In genomic region chr6:124918890-124919627, GRCm38 (mm10) we compare ENCODE assay signal across 8 mouse cellular contexts. TPM values are rescaled to one million over a fixed set of nuclear protein-coding genes. Genes with fewer than 3 reads are reported as not detected.
DNase-seq lines count a peak whose midpoint lies in the region; ATAC-seq lines count a peak whose summit lies in the region.

No protein-coding gene starts in this region.

- ATAC-seq in heart, embryonic 13.5 days (ENCODE audit: extremely low read depth, insufficient number of reproducible peaks, low FRiP score, low TSS enrichment): no peak
- ATAC-seq in liver, embryonic 13.5 days (ENCODE audit: low read depth): no peak

- H3K4me3 ChIP-seq in heart, embryonic 13.5 days: peak overlapping the region; percentile 94
- no peak overlapping the region for H3K4me3 ChIP-seq in liver, embryonic 13.5 days (replicated peaks)

- peak; percentile 45 for DNase-seq in embryo, embryonic 10 days (ENCODE audit: low spot score)
- DNase-seq in embryo, embryonic 10.5 days (ENCODE audit: low spot score): no peak
- DNase-seq in CD4-positive helper T cell, adult 2 months (ENCODE audit: low read depth, low spot score): peak; percentile 12
- DNase-seq in liver, embryonic 13.5 days: no peak
- DNase-seq in retina, embryonic 14.5 days (ENCODE audit: low spot score): no peak
- no peak for DNase-seq in right cerebral cortex, postnatal 25 days
- DNase-seq in gastrocnemius, adult 18-20 months (ENCODE audit: low spot score): no peak

- peak overlapping the region; percentile 100 for H3K27ac ChIP-seq in heart, embryonic 13.5 days (replicated peaks)
- peak overlapping the region; percentile 54 for H3K27ac ChIP-seq in liver, embryonic 13.5 days

- H3K9me3 ChIP-seq in heart, embryonic 13.5 days: no peaks in the 10 kb centered on the region
- no peaks in the 10 kb centered on the region for H3K9me3 ChIP-seq in liver, embryonic 13.5 days (replicated peaks)

- WGBS in heart, embryonic 13.5 days: 27% methylated on average over 13 of the region's 14 CpGs
- WGBS in liver, embryonic 13.5 days (ENCODE audit: insufficient replicate concordance): 23% methylated on average over 13 of the region's 14 CpGs

- peak overlapping the region; percentile 100 for H3K9ac ChIP-seq in heart, embryonic 13.5 days
- H3K9ac ChIP-seq in liver, embryonic 13.5 days: no peak overlapping the region

- H3K4me2 ChIP-seq in heart, embryonic 13.5 days: peak overlapping the region; percentile 100
- peak overlapping the region; percentile 93; the same call in 1 of the 2 replicates for H3K4me2 ChIP-seq in liver, embryonic 13.5 days

- peaks cover 10% of the 10 kb centered on the region for H3K36me3 ChIP-seq in heart, embryonic 13.5 days
- H3K36me3 ChIP-seq in liver, embryonic 13.5 days: peaks cover 7% of the 10 kb centered on the region

- peaks cover 58% of the 10 kb centered on the region for H3K4me1 ChIP-seq in heart, embryonic 13.5 days
- H3K4me1 ChIP-seq in liver, embryonic 13.5 days (replicated peaks): peaks cover 61% of the 10 kb centered on the region

- no peaks in the 10 kb centered on the region for H3K27me3 ChIP-seq in heart, embryonic 13.5 days (replicated peaks)
- peaks cover 81% of the 10 kb centered on the region for H3K27me3 ChIP-seq in liver, embryonic 13.5 days

RNA-seq across cellular contexts. Expression of gene Ptms, which starts 0.8 kb away (rescaled TPM):
- polyA plus RNA-seq in heart, embryonic 13.5 days (2015; fragmentation: Nextera tagmentation; extraction: Ambion mirVana): 231 and 233 TPM in 2 replicates
- polyA plus RNA-seq in liver, embryonic 13.5 days (2015; fragmentation: Nextera tagmentation; extraction: Ambion mirVana): 42.3 and 47.6 TPM in 2 replicates
- 100 to 1,000 TPM in 1 of 2 experiments, 10 to 100 TPM in 1; 64.3 to 105 TPM for total RNA-seq in gastrocnemius, adult 18-20 months (2021)

RNA-seq across cellular contexts. Expression of gene Lag3, which starts 7.6 kb away (rescaled TPM):
- polyA plus RNA-seq in heart, embryonic 13.5 days (2015; fragmentation: Nextera tagmentation; extraction: Ambion mirVana): 1.0 and 1.1 TPM in 2 replicates
- polyA plus RNA-seq in liver, embryonic 13.5 days (2015; fragmentation: Nextera tagmentation; extraction: Ambion mirVana): 0.14 and 0.18 TPM in 2 replicates
- total RNA-seq in gastrocnemius, adult 18-20 months (2021): under 1 TPM in 1 of 2 experiments, not detected in 1; 0.12 TPM

RNA-seq across cellular contexts. Expression of gene Mlf2, which starts 12.1 kb away (rescaled TPM):
- polyA plus RNA-seq in heart, embryonic 13.5 days (2015; fragmentation: Nextera tagmentation; extraction: Ambion mirVana): 288 and 320 TPM in 2 replicates
- 129 and 134 TPM in 2 replicates for polyA plus RNA-seq in liver, embryonic 13.5 days (2015; fragmentation: Nextera tagmentation; extraction: Ambion mirVana)
- total RNA-seq in gastrocnemius, adult 18-20 months (2021): 100 to 1,000 TPM; 196 to 205 TPM

RNA-seq across cellular contexts. Expression of gene Cd4, which starts 31.0 kb away (rescaled TPM):
- polyA plus RNA-seq in heart, embryonic 13.5 days (2015; fragmentation: Nextera tagmentation; extraction: Ambion mirVana): not detected in 2 replicates
- polyA plus RNA-seq in liver, embryonic 13.5 days (2015; fragmentation: Nextera tagmentation; extraction: Ambion mirVana): 0.17 TPM in 1 of 2 replicates, not detected in the other
- under 1 TPM; 0.38 to 0.41 TPM for total RNA-seq in gastrocnemius, adult 18-20 months (2021)

RNA-seq across cellular contexts. Expression of gene Cops7a, which starts 46.3 kb away (rescaled TPM):
- polyA plus RNA-seq in heart, embryonic 13.5 days (2015; fragmentation: Nextera tagmentation; extraction: Ambion mirVana): 140 and 143 TPM in 2 replicates
- polyA plus RNA-seq in liver, embryonic 13.5 days (2015; fragmentation: Nextera tagmentation; extraction: Ambion mirVana): 67.3 and 77.6 TPM in 2 replicates
- 100 to 1,000 TPM; 109 to 121 TPM for total RNA-seq in gastrocnemius, adult 18-20 months (2021)

Comparison
In these comparisons a context has a peak if more than half of its experiments do, and no peak if none do; other contexts are left out.
1. DNase-seq: peak in embryo, embryonic 10 days (single experiment) and CD4-positive helper T cell, adult 2 months (single experiment); none in embryo, embryonic 10.5 days (single experiment), liver, embryonic 13.5 days (single experiment), retina, embryonic 14.5 days (single experiment), right cerebral cortex, postnatal 25 days (single experiment) and gastrocnemius, adult 18-20 months (single experiment).